Mouse (Mus musculus) liver, embryonic 14.5 days (tissue): ENCODE measurements around the gene Erp29.

Experiments used
- CTCF ChIP-seq: IDR thresholded peaks from 2 replicates; pipeline ENCODE4 v1.5.1; 2016; ENCODE audit warnings: antibody characterized with exemption, low read depth, control low read depth
- EP300 ChIP-seq: IDR thresholded peaks from 2 replicates; pipeline ENCODE4 v1.6.1; 2016; ENCODE audit warnings: antibody characterized with exemption, low read depth

DNA sequence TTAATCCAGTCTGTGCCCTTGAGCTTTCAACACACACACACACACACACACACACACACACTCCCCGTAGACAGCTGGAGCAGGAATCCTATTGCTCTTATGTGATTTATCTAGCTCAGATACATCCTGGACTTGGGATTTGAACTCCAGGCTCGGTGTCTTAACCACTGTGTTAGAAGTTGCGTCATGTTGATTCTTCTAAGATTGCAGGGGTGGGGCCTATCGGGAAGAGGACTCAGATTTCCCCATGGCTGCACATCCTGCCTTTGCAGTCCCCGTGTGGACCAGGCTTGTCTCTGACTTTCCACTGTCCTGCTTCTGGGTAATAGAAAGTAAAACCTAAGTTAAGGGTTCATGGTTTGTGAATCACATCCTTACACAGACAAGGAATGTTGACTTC, 52.2 kb downstream of the Erp29 start:
- TF ChIP-seq CTCF (no peak), EP300 (no peak)
